Mouse (Mus musculus) liver, embryonic 11.5 days (tissue): ENCODE measurements around the gene Pcnx. TPM values are rescaled to one million over a fixed set of nuclear protein-coding genes. Genes with fewer than 3 reads are reported as not detected.
A peak's percentile ranks its signal among the peaks of the same experiment; 100 is the strongest.
"Not testable (repeated sequence)": the region's sequence is repeated elsewhere in the genome, so short reads cannot be mapped to it uniquely, and the experiment has no call there.

Source experiments
- ATAC-seq: fragments of 200-750 bp; cut with Nextera tagmentation; replicated peaks from 2 replicates; pipeline ENCODE4 v1.8.0; 2017; ENCODE audit warnings: moderate number of reproducible peaks, mild to moderate bottlenecking, moderate TSS enrichment, moderate library complexity; ENCODE audit not compliant: low FRiP score
- DNase-seq: peaks from one replicate; pipeline ENCODE4 v3.0.0-alpha.2; 2017; ENCODE audit warnings: low spot score
- H3K27ac ChIP-seq: fragments of 300-500 bp; sonication (generic); 2 replicates; pipeline ENCODE4 v1.5.1; 2014; ENCODE audit warnings: mild to moderate bottlenecking, low read depth, low read length, control low read depth
- H3K27me3 ChIP-seq: fragments of 300-500 bp; sonication (generic); replicated peaks from 2 replicates; pipeline ENCODE4 v1.6.1; 2014; ENCODE audit warnings: low read length, mixed read lengths; ENCODE audit not compliant: control insufficient read depth, insufficient read depth
- H3K36me3 ChIP-seq: fragments of 300-500 bp; sonication (generic); 2 replicates; pipeline ENCODE4 v1.6.1; 2014; ENCODE audit warnings: mild to moderate bottlenecking, low read length, moderate library complexity, mixed read lengths; ENCODE audit not compliant: control insufficient read depth, insufficient read depth
- H3K4me1 ChIP-seq: fragments of 300-500 bp; sonication (generic); replicated peaks from 2 replicates; pipeline ENCODE4 v1.6.1; 2014; ENCODE audit warnings: low read length, mixed read lengths; ENCODE audit not compliant: control insufficient read depth, insufficient read depth
- H3K4me2 ChIP-seq: fragments of 300-500 bp; sonication (generic); 2 replicates; pipeline ENCODE4 v1.6.1; 2014; ENCODE audit warnings: mild to moderate bottlenecking, control low read depth, moderate library complexity
- H3K4me3 ChIP-seq: fragments of 300-500 bp; sonication (generic); 2 replicates; pipeline ENCODE4 v1.5.1; 2014; ENCODE audit warnings: low read depth, low read length, control low read depth
- H3K9ac ChIP-seq: fragments of 300-500 bp; sonication (generic); 2 replicates; pipeline ENCODE4 v1.6.1; 2014; ENCODE audit warnings: low read depth, low read length, control low read depth
- H3K9me3 ChIP-seq: fragments of 300-500 bp; sonication (generic); 2 replicates; pipeline ENCODE4 v1.6.1; 2016; ENCODE audit warnings: low read length, inconsistent platforms, mixed read lengths; ENCODE audit not compliant: control insufficient read depth
- WGBS: fragments of 180-500 bp; shearing (Covaris S2); extraction: QIAGEN DNeasy Blood & Tissue Kit; methylation state at CpG from one replicate; pipeline ENCODE4 v1.1.7; 2014; 5-methylcytosine and 5-hydroxymethylcytosine counted together
- polyA plus RNA-seq: library from polyadenylated mRNA; unstranded; fragments of >200 nt; fragmentation: Nextera tagmentation; extraction: Ambion mirVana; gene quantifications from 2 replicates; pipeline ENCODE4 v1.2.1, GENCODE M21; 2014

The Pcnx gene
- polyA plus RNA-seq, 1 experiment from 2014 or later = 9.4 TPM

GRCm38 (mm10) chr12:82025901-82026633 is 166.2 kb downstream of the Pcnx start:
- WGBS = no CpG with 5 or more reads among the region's 6 CpGs
- DNase-seq, ATAC-seq: not testable (repeated sequence)

GRCm38 (mm10) chr12:82033524-82033923 is 173.7 kb downstream of the Pcnx start:
- not testable (repeated sequence) for DNase-seq, H3K27ac ChIP-seq, H3K4me3 ChIP-seq, H3K27me3 ChIP-seq, H3K9ac ChIP-seq, H3K4me1 ChIP-seq, H3K36me3 ChIP-seq, H3K9me3 ChIP-seq, H3K4me2 ChIP-seq
- ATAC-seq = peak; percentile 39; the same call in 1 of the 2 replicates
- no CpG with 5 or more reads among the region's 6 CpGs for WGBS

More at GRCm38 (mm10) chr12:82025901-82026633, 166.2 kb downstream of the Pcnx start:
- not testable (repeated sequence) for H3K9ac ChIP-seq, H3K27me3 ChIP-seq, H3K9me3 ChIP-seq, H3K4me3 ChIP-seq, H3K36me3 ChIP-seq, H3K4me1 ChIP-seq, H3K4me2 ChIP-seq, H3K27ac ChIP-seq

DNA sequence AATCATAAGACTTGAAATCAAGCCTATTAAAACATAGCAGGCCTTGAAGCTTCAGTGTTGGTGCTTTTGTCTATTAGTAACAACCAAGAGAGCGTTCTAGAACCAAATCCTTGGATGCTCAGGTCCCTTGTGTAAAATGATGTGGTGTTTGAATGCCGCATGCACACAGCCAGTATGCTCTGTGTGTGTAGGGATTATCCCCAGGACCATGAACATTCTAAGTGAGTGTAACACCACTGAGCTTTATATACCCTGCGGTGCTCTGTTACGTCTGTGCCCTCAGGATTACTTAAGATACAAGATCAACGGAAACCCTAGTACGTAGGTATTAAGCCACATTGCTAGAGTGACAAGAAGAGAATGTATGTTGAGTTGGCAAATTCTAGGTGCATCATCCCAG is 174.2 kb downstream of the Pcnx start:
- H3K36me3 ChIP-seq, DNase-seq, H3K9me3 ChIP-seq, H3K4me2 ChIP-seq, H3K27ac ChIP-seq, H3K27me3 ChIP-seq, H3K4me3 ChIP-seq, H3K9ac ChIP-seq, H3K4me1 ChIP-seq, ATAC-seq: not testable (repeated sequence)
- no CpG with 5 or more reads among the region's 6 CpGs for whole genome bisulfite sequencing

DNA sequence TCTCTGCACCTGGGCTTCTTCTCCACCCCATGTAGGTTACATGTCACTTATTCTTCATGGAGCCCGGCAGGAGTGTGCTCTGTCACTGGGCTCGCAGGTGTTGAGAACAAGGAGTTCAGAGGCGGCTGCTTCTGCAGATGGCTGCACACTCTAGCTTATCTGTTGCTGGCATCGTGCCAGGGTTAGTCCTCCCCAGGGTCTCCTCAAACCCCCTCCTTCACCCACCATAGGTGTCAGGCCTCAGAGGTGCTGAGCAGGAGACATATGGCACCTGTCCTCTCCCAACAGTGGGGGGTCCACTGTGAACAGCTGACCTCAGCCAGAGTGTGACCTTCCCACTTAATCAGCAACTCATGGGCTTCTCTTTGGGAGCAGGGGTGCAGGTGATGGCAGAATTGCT is 184.3 kb downstream of the Pcnx start:
- ATAC-seq, H3K27ac ChIP-seq, DNase-seq, H3K36me3 ChIP-seq, H3K27me3 ChIP-seq, H3K9me3 ChIP-seq, H3K4me1 ChIP-seq, H3K9ac ChIP-seq, H3K4me3 ChIP-seq, H3K4me2 ChIP-seq: not testable (repeated sequence)
- WGBS = no CpG with 5 or more reads among the region's 4 CpGs

Other genes starting within 250 kb of the Pcnx start
- 0.56 and 0.58 TPM in 2 replicates for gene Ttc9, start 228.8 kb upstream of the Pcnx start, polyA plus RNA-seq
- 0.13 and 0.32 TPM in 2 replicates for gene Map3k9, start 78.8 kb upstream of the Pcnx start, polyA plus RNA-seq